Mouse (Mus musculus): ENCODE data around the gene Syt16. TPM values are rescaled to one million over a fixed set of nuclear protein-coding genes. Genes with fewer than 3 reads are reported as not detected.

The Syt16 gene
- polyA plus RNA-seq, 1 experiment from 2014 or later: 11.2 TPM

- Histone ChIP-seq H3K27me3 (ENCODE audit: control insufficient read depth, insufficient read depth, low read length) (no peaks in the 10 kb centered on the region), H3K4me3 (ENCODE audit: low read depth, low read length) (no peak overlapping the region), H3K36me3 (ENCODE audit: control insufficient read depth, insufficient read depth, low read length) (no peaks in the 10 kb centered on the region), H3K4me2 (replicated peaks; ENCODE audit: low read depth) (no peak overlapping the region), H3K27ac (replicated peaks) (no peak overlapping the region), H3K9me3 (ENCODE audit: control insufficient read depth, low read length) (no peaks in the 10 kb centered on the region), H3K4me1 (replicated peaks; ENCODE audit: control insufficient read depth, insufficient read depth) (no peaks in the 10 kb centered on the region; the same call in 1 of the 2 replicates), H3K9ac (ENCODE audit: low read length) (no peak overlapping the region)
- TF ChIP-seq EP300 (optimal IDR thresholded peaks at IDR 0.05) (no peak), CTCF (IDR thresholded peaks at IDR 0.05; ENCODE audit: low read depth) (no peak)
- ATAC-seq (ENCODE audit: low FRiP score, low TSS enrichment) (no peak), DNase-seq (ENCODE audit: low spot score) (no peak)
- 45% methylated on average over 5 of the region's 5 CpGs for WGBS
Observed at GRCm38 (mm10) chr12:73954785-73955184, 42.7 kb upstream of the Syt16 start.

GRCm38 (mm10) chr12:73957676-73958075 is 39.8 kb upstream of the Syt16 start:
- Histone ChIP-seq H3K4me3 (ENCODE audit: low read depth, low read length) (no peak overlapping the region), H3K9me3 (ENCODE audit: control insufficient read depth, low read length) (no peaks in the 10 kb centered on the region), H3K4me2 (replicated peaks; ENCODE audit: low read depth) (no peak overlapping the region), H3K9ac (ENCODE audit: low read length) (no peak overlapping the region), H3K27ac (replicated peaks) (no peak overlapping the region), H3K27me3 (ENCODE audit: control insufficient read depth, insufficient read depth, low read length) (no peaks in the 10 kb centered on the region), H3K36me3 (ENCODE audit: control insufficient read depth, insufficient read depth, low read length) (no peaks in the 10 kb centered on the region), H3K4me1 (replicated peaks; ENCODE audit: control insufficient read depth, insufficient read depth) (no peaks in the 10 kb centered on the region; the same call in 1 of the 2 replicates)
- no peak for TF ChIP-seq EP300 (optimal IDR thresholded peaks at IDR 0.05)
- TF ChIP-seq CTCF (IDR thresholded peaks at IDR 0.05; ENCODE audit: low read depth): no peak
- ATAC-seq (ENCODE audit: low FRiP score, low TSS enrichment) (no peak), DNase-seq (ENCODE audit: low spot score) (no peak)
- WGBS: 41% methylated on average over 3 of the region's 3 CpGs

- Histone ChIP-seq H3K4me3 (ENCODE audit: low read depth, low read length) (no peak overlapping the region), H3K4me2 (replicated peaks; ENCODE audit: low read depth) (no peak overlapping the region), H3K9me3 (ENCODE audit: control insufficient read depth, low read length) (no peaks in the 10 kb centered on the region), H3K27me3 (ENCODE audit: control insufficient read depth, insufficient read depth, low read length) (no peaks in the 10 kb centered on the region), H3K9ac (ENCODE audit: low read length) (no peak overlapping the region), H3K27ac (replicated peaks) (no peak overlapping the region), H3K4me1 (replicated peaks; ENCODE audit: control insufficient read depth, insufficient read depth) (no peaks in the 10 kb centered on the region), H3K36me3 (ENCODE audit: control insufficient read depth, insufficient read depth, low read length) (no peaks in the 10 kb centered on the region)
- no peak for TF ChIP-seq EP300 (optimal IDR thresholded peaks at IDR 0.05)
- no peak for TF ChIP-seq CTCF (IDR thresholded peaks at IDR 0.05; ENCODE audit: low read depth)
- ATAC-seq (ENCODE audit: low FRiP score, low TSS enrichment): no peak
- no peak for DNase-seq (ENCODE audit: low spot score)
- 80% methylated on average over 2 of the region's 2 CpGs for WGBS
Observed at GRCm38 (mm10) chr12:73958830-73959229, 38.6 kb upstream of the Syt16 start.

GRCm38 (mm10) chr12:73964291-73965281 is 32.9 kb upstream of the Syt16 start, which contains the start of gene Snapc1:
Gene Snapc1 (plus strand): TSS chr12:73964481.
- Histone ChIP-seq H3K27ac (replicated peaks) (peak within 1 kb of the TSS; percentile 70), H3K4me3 (ENCODE audit: low read depth, low read length) (peak within 1 kb of the TSS; percentile 82), H3K4me2 (replicated peaks; ENCODE audit: low read depth) (peak within 1 kb of the TSS; percentile 69), H3K4me1 (replicated peaks; ENCODE audit: control insufficient read depth, insufficient read depth) (no peaks in the 10 kb centered on the region), H3K36me3 (ENCODE audit: control insufficient read depth, insufficient read depth, low read length) (0 out of 2 replicates have a peak, but pooled peaks cover 4% of the 10 kb centered on the region), H3K9me3 (ENCODE audit: control insufficient read depth, low read length) (no peaks in the 10 kb centered on the region), H3K27me3 (ENCODE audit: control insufficient read depth, insufficient read depth, low read length) (no peaks in the 10 kb centered on the region), H3K9ac (ENCODE audit: low read length) (peak within 1 kb of the TSS; percentile 79)
- no peak for TF ChIP-seq CTCF (IDR thresholded peaks at IDR 0.05; ENCODE audit: low read depth)
- no peak for TF ChIP-seq EP300 (optimal IDR thresholded peaks at IDR 0.05)
- peak; percentile 100 for ATAC-seq (ENCODE audit: low FRiP score, low TSS enrichment)
- under 1% methylated on average over 60 of the region's 60 CpGs for WGBS
- DNase-seq (ENCODE audit: low spot score): peak; percentile 97

- ATAC-seq (ENCODE audit: low FRiP score, low TSS enrichment): no peak
- Histone ChIP-seq H3K4me1 (replicated peaks; ENCODE audit: control insufficient read depth, insufficient read depth) (no peaks in the 10 kb centered on the region), H3K36me3 (ENCODE audit: control insufficient read depth, insufficient read depth, low read length) (peaks cover 21% of the 10 kb centered on the region), H3K9me3 (ENCODE audit: control insufficient read depth, low read length) (no peaks in the 10 kb centered on the region), H3K4me3 (ENCODE audit: low read depth, low read length) (no peak overlapping the region), H3K9ac (ENCODE audit: low read length) (no peak overlapping the region), H3K4me2 (replicated peaks; ENCODE audit: low read depth) (no peak overlapping the region), H3K27ac (replicated peaks) (no peak overlapping the region), H3K27me3 (ENCODE audit: control insufficient read depth, insufficient read depth, low read length) (no peaks in the 10 kb centered on the region)
- WGBS: 94% methylated on average over 8 of the region's 8 CpGs
- no peak for TF ChIP-seq EP300 (optimal IDR thresholded peaks at IDR 0.05)
- no peak for TF ChIP-seq CTCF (IDR thresholded peaks at IDR 0.05; ENCODE audit: low read depth)
- DNase-seq (ENCODE audit: low spot score): no peak
Observed at GRCm38 (mm10) chr12:73969142-73969541, 28.3 kb upstream of the Syt16 start.

DNA sequence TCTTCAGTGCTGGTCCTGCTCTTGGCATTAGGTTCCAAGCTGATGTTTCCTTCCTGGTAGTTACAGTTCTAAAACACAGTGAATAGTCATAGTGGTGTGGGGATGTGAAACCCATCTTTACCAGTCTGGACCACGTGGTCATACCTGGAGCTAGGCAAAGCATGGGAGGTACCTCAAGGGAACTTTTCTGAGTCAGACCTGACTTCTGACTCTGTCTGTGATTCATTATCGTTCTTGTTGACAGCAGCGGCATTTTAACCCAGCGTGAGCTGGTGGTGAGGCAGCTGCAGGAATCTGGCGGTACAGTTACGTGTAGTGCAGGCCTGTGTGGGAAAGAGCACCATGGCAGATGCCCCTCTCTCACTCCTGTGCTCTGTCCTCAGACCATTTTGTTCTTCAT is 22.9 kb upstream of the Syt16 start:
- peaks cover 26% of the 10 kb centered on the region for H3K36me3 ChIP-seq (ENCODE audit: control insufficient read depth, insufficient read depth, low read length)

More for the DNA sequence above, 22.9 kb upstream of the Syt16 start:
- H3K27ac ChIP-seq (replicated peaks): no peak overlapping the region
- no peak overlapping the region for H3K9ac ChIP-seq (ENCODE audit: low read length)
- no peak overlapping the region for H3K4me3 ChIP-seq (ENCODE audit: low read depth, low read length)
- WGBS: 87% methylated on average over 6 of the region's 6 CpGs
- no peaks in the 10 kb centered on the region for H3K9me3 ChIP-seq (ENCODE audit: control insufficient read depth, low read length)
- TF ChIP-seq EP300 (optimal IDR thresholded peaks at IDR 0.05): no peak
- no peak for TF ChIP-seq CTCF (IDR thresholded peaks at IDR 0.05; ENCODE audit: low read depth)
- ATAC-seq (ENCODE audit: low FRiP score, low TSS enrichment) (no peak), DNase-seq (ENCODE audit: low spot score) (no peak)
- no peak overlapping the region for H3K4me2 ChIP-seq (replicated peaks; ENCODE audit: low read depth)
- no peaks in the 10 kb centered on the region for H3K27me3 ChIP-seq (ENCODE audit: control insufficient read depth, insufficient read depth, low read length)
- H3K4me1 ChIP-seq (replicated peaks; ENCODE audit: control insufficient read depth, insufficient read depth): no peaks in the 10 kb centered on the region
